ENCODE assay signal across 7 mouse cellular contexts in genomic region chr8:48481709-48482671, GRCm38 (mm10).
DNase-seq lines count a peak whose midpoint lies in the region; ATAC-seq and TF ChIP-seq lines count a peak whose summit lies in the region.

No protein-coding gene starts in this region.

- peaks cover 0 to 2% of the 10 kb centered on the region in 2 experiments; a peak in 1 of 4 replicates for H3K4me1 ChIP-seq in heart, embryonic 14.5 days (ENCODE audit: control insufficient read depth in 2 of 2, insufficient read depth in 2 of 2, low read length in 2 of 2)
- no peaks in the 10 kb centered on the region for H3K4me1 ChIP-seq in lung, postnatal 0 days (ENCODE audit: insufficient read depth, low read depth, low read length)

- peak; percentile 19 for DNase-seq in left cerebral cortex, adult 11 months (ENCODE audit: low spot score)
- DNase-seq in left cerebral cortex, postnatal 4 days: no peak
- DNase-seq in fibroblast of lung, adult 2 months (ENCODE audit: low read depth): peak; percentile 22
- peak; percentile 7 for DNase-seq in lung, postnatal 0 days (ENCODE audit: low spot score)
- no peak for DNase-seq in cerebellum, postnatal 4 days (ENCODE audit: low spot score in 2 of 2)
- no peak for DNase-seq in cerebellum, postnatal 10 days

- intact Hi-C loops in left cerebral cortex, postnatal 4 days (cut with DNase I): no loop called here

- H3K4me2 ChIP-seq in heart, embryonic 14.5 days (ENCODE audit: low read length): peak overlapping the region; percentile 45
- 0 out of 2 replicates have a peak overlapping the region, but pooled peaks have one; percentile 11 for H3K4me2 ChIP-seq in lung, postnatal 0 days (replicated peaks; ENCODE audit: low read depth, low read length)

- no peak overlapping the region for H3K9ac ChIP-seq in heart, embryonic 14.5 days (ENCODE audit: low read length)
- H3K9ac ChIP-seq in lung, postnatal 0 days (replicated peaks; ENCODE audit: low read depth): no peak overlapping the region

- H3K36me3 ChIP-seq in heart, embryonic 14.5 days (ENCODE audit: control insufficient read depth, insufficient read depth, low read length): no peaks in the 10 kb centered on the region
- no peaks in the 10 kb centered on the region for H3K36me3 ChIP-seq in lung, postnatal 0 days (ENCODE audit: insufficient read depth, low read length)

- no peaks in the 10 kb centered on the region for H3K27me3 ChIP-seq in heart, embryonic 14.5 days (ENCODE audit: control insufficient read depth, insufficient read depth, low read length)
- no peaks in the 10 kb centered on the region for H3K27me3 ChIP-seq in lung, postnatal 0 days (replicated peaks; ENCODE audit: insufficient read depth, low read length)

- no peak overlapping the region for H3K4me3 ChIP-seq in heart, embryonic 14.5 days (ENCODE audit: control insufficient read depth in 1 of 2, insufficient read depth in 1 of 2, low read depth in 1 of 2, low read length in 2 of 2)
- H3K4me3 ChIP-seq in lung, postnatal 0 days (ENCODE audit: low read depth, low read length): no peak overlapping the region

- TF ChIP-seq EP300 in lung, postnatal 0 days (IDR thresholded peaks at IDR 0.05): no peak

- WGBS in heart, embryonic 14.5 days: 63% methylated on average over 33 of the region's 33 CpGs
- 66% methylated on average over 33 of the region's 33 CpGs for WGBS in lung, postnatal 0 days

- H3K9me3 ChIP-seq in heart, embryonic 14.5 days (ENCODE audit: control insufficient read depth, low read length): no peaks in the 10 kb centered on the region
- no peaks in the 10 kb centered on the region for H3K9me3 ChIP-seq in lung, postnatal 0 days (ENCODE audit: low read length)

- no peak for ATAC-seq in heart, embryonic 14.5 days (ENCODE audit: insufficient number of reproducible peaks, insufficient read depth, low FRiP score, low read depth)
- ATAC-seq in lung, postnatal 0 days: peak; percentile 58

- H3K27ac ChIP-seq in heart, embryonic 14.5 days (replicated peaks in 1 of 2; ENCODE audit: control insufficient read depth in 1 of 2, insufficient read depth in 1 of 2, low read depth in 2 of 2, low read length in 2 of 2): 0 out of 4 replicates have a peak overlapping the region, but pooled peaks of 1 of the 2 experiments have one; percentile 27
- no peak overlapping the region for H3K27ac ChIP-seq in lung, postnatal 0 days (ENCODE audit: low read length)

- no peak for TF ChIP-seq CTCF in lung, postnatal 0 days (IDR thresholded peaks at IDR 0.05)

Comparison
In these comparisons a context has a peak if more than half of its experiments do, and no peak if none do; other contexts are left out.
1. DNase-seq: peak in left cerebral cortex, adult 11 months (single experiment), fibroblast of lung, adult 2 months (single experiment) and lung, postnatal 0 days (single experiment); none in left cerebral cortex, postnatal 4 days (single experiment), cerebellum, postnatal 4 days (0 of 2) and cerebellum, postnatal 10 days (0 of 2).